Mouse (Mus musculus) lung, adult 18-20 months (tissue): ENCODE data around the gene Nim1k.
A peak's percentile ranks its signal among the peaks of the same experiment; 100 is the strongest.

Source experiments
- DNase-seq, 2 experiments: peaks; one replicate each; pipeline ENCODE4 v3.0.0; 2022; ENCODE audit warnings: mixed read lengths in 2 of 2

The Nim1k gene

DNA sequence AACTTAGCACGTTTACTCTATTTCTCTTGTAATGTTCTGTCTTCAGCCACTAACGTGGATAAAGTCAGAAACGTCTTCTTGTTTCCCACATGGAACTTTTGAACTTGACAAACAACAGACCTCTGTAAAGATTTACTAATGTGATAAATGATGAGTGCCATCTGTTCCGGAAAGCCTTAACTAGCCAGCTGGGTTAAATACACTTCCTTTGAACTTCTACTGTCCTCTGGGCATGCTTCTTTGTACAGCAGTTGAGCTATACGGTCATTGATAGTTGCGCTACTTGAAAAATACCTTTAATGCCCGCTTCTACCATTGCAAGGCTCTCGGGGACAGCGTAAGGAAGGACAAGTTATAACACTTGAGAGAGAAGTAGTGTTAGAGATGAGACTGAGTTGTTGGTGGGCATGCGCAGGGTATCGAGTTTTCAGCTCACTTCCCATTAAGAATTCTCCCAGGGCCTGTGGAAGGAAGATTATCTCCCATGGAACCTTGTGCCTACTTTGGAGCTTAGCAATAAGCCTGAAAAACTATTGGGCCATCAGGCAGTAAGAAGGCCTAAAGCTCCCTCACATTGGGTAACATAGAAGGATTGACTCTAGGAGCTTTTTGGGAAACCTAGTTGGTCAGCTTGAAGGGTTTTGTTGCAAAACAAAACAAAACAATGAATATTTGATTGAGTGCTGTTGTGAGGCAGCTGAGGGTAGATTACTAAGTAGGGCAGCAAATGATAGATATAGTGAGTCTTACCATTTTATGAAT lies 71.1 kb downstream of the Nim1k start:
- DNase-seq, result no peak

DNA sequence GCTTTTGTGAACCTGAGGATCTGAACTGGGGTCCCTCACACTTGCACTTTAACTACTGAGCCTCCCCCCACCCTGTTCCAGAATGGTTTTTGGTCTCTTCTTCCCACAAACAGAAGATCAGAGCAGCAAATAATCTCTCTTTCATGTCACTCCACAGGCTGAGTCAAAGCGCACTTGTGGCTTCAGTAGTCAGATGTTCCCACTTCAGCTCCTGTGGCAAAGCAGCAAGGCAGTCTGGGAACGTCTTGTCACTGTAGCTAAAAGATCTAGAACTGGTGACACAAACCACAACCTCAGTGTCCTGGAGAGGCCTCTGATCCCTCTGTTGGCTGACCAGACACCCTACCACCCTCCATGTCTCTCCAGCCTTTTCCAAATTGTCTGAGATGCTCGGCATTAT lies 74.5 kb downstream of the Nim1k start:
- no peak for DNase-seq

DNA sequence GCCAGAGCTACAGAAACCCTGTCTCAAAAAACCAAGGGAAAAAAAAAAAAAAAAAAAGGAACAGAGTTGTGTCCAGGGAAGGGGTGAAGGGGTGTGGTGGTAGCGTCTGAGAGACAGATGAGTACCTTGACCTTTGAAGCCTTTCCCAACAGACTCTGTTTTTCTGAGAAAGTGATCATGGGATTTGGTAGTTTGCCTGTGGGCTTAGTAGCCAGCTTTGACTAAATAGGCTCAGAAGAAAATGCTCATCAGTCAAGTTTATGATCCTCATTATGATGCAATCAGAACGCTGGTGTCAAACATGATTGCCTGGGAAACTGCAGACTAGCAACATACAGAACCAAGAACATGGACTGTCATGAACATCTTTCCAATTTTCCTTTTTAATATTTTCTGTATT lies 76.0 kb downstream of the Nim1k start:
- no peak for DNase-seq

- DNase-seq, result no peak
Measured at GRCm38 (mm10) chr13:119678794-119679193, 76.9 kb downstream of the Nim1k start.

- DNase-seq, result peak; percentile 12 to 30
Measured at GRCm38 (mm10) chr13:119661420-119661819, 94.3 kb downstream of the Nim1k start.
